Mouse (Mus musculus): ENCODE measurements around the gene Iqch.

GRCm38 (mm10) chr9:63633334-63633733 lies 31.0 kb upstream of the Iqch start:
- no peak for TF ChIP-seq CTCF (IDR thresholded peaks at IDR 0.05)
- no peak for TF ChIP-seq EP300 (IDR thresholded peaks at IDR 0.05)
